Mouse (Mus musculus) cerebellum, adult 2 months (tissue): ENCODE results near the gene Eloa.

Experiments used
- CTCF ChIP-seq: fragments of 200-500 bp; IDR thresholded peaks from 2 replicates; pipeline ENCODE4 v1.5.1; 2011; ENCODE audit warnings: low read depth, mild to moderate bottlenecking, control low read depth, low read length, moderate library complexity, borderline replicate concordance; ENCODE audit not compliant: insufficient read depth
- POLR2A ChIP-seq: fragments of 200-500 bp; IDR thresholded peaks from 2 replicates; pipeline ENCODE4 v1.6.1; 2011; ENCODE audit warnings: low read length, control low read depth, borderline replicate concordance; ENCODE audit not compliant: insufficient read depth

- no peak for TF ChIP-seq CTCF
- no peak for TF ChIP-seq POLR2A
These were observed 5.4 kb downstream of the Eloa start for GRCm38 (mm10) chr4:136016059-136016602.
